Mouse (Mus musculus): ENCODE data around the gene Grhpr. TPM values are rescaled to one million over a fixed set of nuclear protein-coding genes. Genes with fewer than 3 reads are reported as not detected.

The Grhpr gene
- total and polyA plus RNA-seq, 2 experiments from 2014 or later = 18.2 to 31.1 TPM

GRCm38 (mm10) chr4:44998071-44998470, 16.9 kb downstream of the Grhpr start:
- H3K36me3 ChIP-seq (ENCODE audit: insufficient read depth, low read length) = peaks cover 14% of the 10 kb centered on the region
- H3K9me3 ChIP-seq (ENCODE audit: low read length) = no peaks in the 10 kb centered on the region
- no peak for DNase-seq (ENCODE audit: low spot score)
- H3K4me3 ChIP-seq (ENCODE audit: low read depth, low read length) = no peak overlapping the region
- H3K4me1 ChIP-seq (ENCODE audit: insufficient read depth, low read length) = peaks cover 4% of the 10 kb centered on the region; the same call in 1 of the 2 replicates
- no peak overlapping the region for H3K9ac ChIP-seq (replicated peaks; ENCODE audit: low read length, poor library complexity, severe bottlenecking)
- no peaks in the 10 kb centered on the region for H3K27me3 ChIP-seq (ENCODE audit: insufficient read depth, low read length)
- no peak overlapping the region for H3K4me2 ChIP-seq (ENCODE audit: low read depth, low read length, poor library complexity, severe bottlenecking)
- H3K27ac ChIP-seq (ENCODE audit: low read depth, low read length) = no peak overlapping the region
- no peak for ATAC-seq (ENCODE audit: low FRiP score)
- 77% methylated on average over 3 of the region's 3 CpGs for WGBS
- TF ChIP-seq CTCF (IDR thresholded peaks at IDR 0.05) = no peak

- no peak overlapping the region for H3K4me2 ChIP-seq (ENCODE audit: low read depth, low read length, poor library complexity, severe bottlenecking)
Measured at GRCm38 (mm10) chr4:45000001-45000400, 18.8 kb downstream of the Grhpr start.

GRCm38 (mm10) chr4:45005452-45005851, 24.3 kb downstream of the Grhpr start:
- H3K9ac ChIP-seq (replicated peaks; ENCODE audit: low read length, poor library complexity, severe bottlenecking) = no peak overlapping the region
- H3K9me3 ChIP-seq (ENCODE audit: low read length) = no peaks in the 10 kb centered on the region
- WGBS = 92% methylated on average over 3 of the region's 3 CpGs
- H3K4me1 ChIP-seq (ENCODE audit: insufficient read depth, low read length) = peaks cover 8% of the 10 kb centered on the region; the same call in 1 of the 2 replicates
- H3K27me3 ChIP-seq (ENCODE audit: insufficient read depth, low read length) = no peaks in the 10 kb centered on the region
- H3K4me2 ChIP-seq (ENCODE audit: low read depth, low read length, poor library complexity, severe bottlenecking) = no peak overlapping the region
- DNase-seq (ENCODE audit: low spot score) (no peak), ATAC-seq (ENCODE audit: low FRiP score) (no peak)
- H3K4me3 ChIP-seq (ENCODE audit: low read depth, low read length) = no peak overlapping the region
- no peak for TF ChIP-seq CTCF (IDR thresholded peaks at IDR 0.05)
- H3K27ac ChIP-seq (ENCODE audit: low read depth, low read length) = no peak overlapping the region
- H3K36me3 ChIP-seq (ENCODE audit: insufficient read depth, low read length) = no peaks in the 10 kb centered on the region

More at GRCm38 (mm10) chr4:45000001-45000400, 18.8 kb downstream of the Grhpr start:
- no peak overlapping the region for H3K4me3 ChIP-seq (ENCODE audit: low read depth, low read length)
- H3K4me1 ChIP-seq (ENCODE audit: insufficient read depth, low read length) = peaks cover 4% of the 10 kb centered on the region; the same call in 1 of the 2 replicates
- no peaks in the 10 kb centered on the region for H3K9me3 ChIP-seq (ENCODE audit: low read length)
- DNase-seq (ENCODE audit: low spot score) = no peak
- H3K27me3 ChIP-seq (ENCODE audit: insufficient read depth, low read length) = no peaks in the 10 kb centered on the region
- no peak for TF ChIP-seq CTCF (IDR thresholded peaks at IDR 0.05)
- H3K36me3 ChIP-seq (ENCODE audit: insufficient read depth, low read length) = peaks cover under 1% of the 10 kb centered on the region; the same call in 1 of the 2 replicates
- 89% methylated on average over 6 of the region's 6 CpGs for WGBS
- H3K9ac ChIP-seq (replicated peaks; ENCODE audit: low read length, poor library complexity, severe bottlenecking) = no peak overlapping the region
- H3K27ac ChIP-seq (ENCODE audit: low read depth, low read length) = no peak overlapping the region
- ATAC-seq (ENCODE audit: low FRiP score) = no peak

GRCm38 (mm10) chr4:45010806-45011415, 29.7 kb downstream of the Grhpr start:
- no peak for DNase-seq (ENCODE audit: low spot score)
- H3K4me1 ChIP-seq (ENCODE audit: insufficient read depth, low read length) = peaks cover 8% of the 10 kb centered on the region; the same call in 1 of the 2 replicates
- no peaks in the 10 kb centered on the region for H3K36me3 ChIP-seq (ENCODE audit: insufficient read depth, low read length)
- no peak overlapping the region for H3K27ac ChIP-seq (ENCODE audit: low read depth, low read length)
- 9% methylated on average over 11 of the region's 11 CpGs for WGBS
- peak overlapping the region; percentile 45 for H3K4me2 ChIP-seq (ENCODE audit: low read depth, low read length, poor library complexity, severe bottlenecking)
- TF ChIP-seq CTCF (IDR thresholded peaks at IDR 0.05) = no peak
- H3K9ac ChIP-seq (replicated peaks; ENCODE audit: low read length, poor library complexity, severe bottlenecking) = peak overlapping the region; percentile 86; the same call in 1 of the 2 replicates
- no peak for ATAC-seq (ENCODE audit: low FRiP score)
- no peaks in the 10 kb centered on the region for H3K9me3 ChIP-seq (ENCODE audit: low read length)
- peak overlapping the region; percentile 65 for H3K4me3 ChIP-seq (ENCODE audit: low read depth, low read length)
- H3K27me3 ChIP-seq (ENCODE audit: insufficient read depth, low read length) = no peaks in the 10 kb centered on the region

- H3K27me3 ChIP-seq (ENCODE audit: insufficient read depth, low read length) = no peaks in the 10 kb centered on the region
- H3K9ac ChIP-seq (replicated peaks; ENCODE audit: low read length, poor library complexity, severe bottlenecking) = peak overlapping the region; percentile 86
- ATAC-seq (ENCODE audit: low FRiP score) (peak; percentile 71), DNase-seq (ENCODE audit: low spot score) (peak; percentile 60)
- H3K27ac ChIP-seq (ENCODE audit: low read depth, low read length) = peak overlapping the region; percentile 86
- no peaks in the 10 kb centered on the region for H3K36me3 ChIP-seq (ENCODE audit: insufficient read depth, low read length)
- TF ChIP-seq CTCF (IDR thresholded peaks at IDR 0.05) = no peak
- WGBS = under 1% methylated on average over 31 of the region's 31 CpGs
- H3K4me2 ChIP-seq (ENCODE audit: low read depth, low read length, poor library complexity, severe bottlenecking) = peak overlapping the region; percentile 45
- H3K4me3 ChIP-seq (ENCODE audit: low read depth, low read length) = peak overlapping the region; percentile 65
- H3K9me3 ChIP-seq (ENCODE audit: low read length) = no peaks in the 10 kb centered on the region
- H3K4me1 ChIP-seq (ENCODE audit: insufficient read depth, low read length) = peaks cover 8% of the 10 kb centered on the region; the same call in 1 of the 2 replicates
Measured at GRCm38 (mm10) chr4:45011581-45012104, 30.4 kb downstream of the Grhpr start.

All from midbrain, postnatal 0 days (tissue).